Mouse (Mus musculus) hematopoietic stem cell, adult 5-6 weeks (primary cell): ENCODE results near the gene Iffo1. TPM values are rescaled to one million over a fixed set of nuclear protein-coding genes. Genes with fewer than 3 reads are reported as not detected.

Experiments used
- ATAC-seq, 2 experiments: fragments of 125-278 bp in 1 of 2; replicated peaks in 1 of 2; 2 replicates each; pipeline ENCODE4 v1.8.0; 2016 to 2017; ENCODE audit warnings: inconsistent platforms in 2 of 2, mild to moderate bottlenecking in 2 of 2, moderate number of reproducible peaks in 2 of 2, low read depth in 1 of 2, moderate TSS enrichment in 1 of 2; ENCODE audit not compliant: low FRiP score in 2 of 2, poor library complexity in 2 of 2, severe bottlenecking in 2 of 2, insufficient read depth in 1 of 2, low TSS enrichment in 1 of 2
- total RNA-seq: library from RNA; stranded (forward); fragments of 172-1452, 232-1000 nt; gene quantifications from 2 replicates; pipeline ENCODE4 v1.2.3, GENCODE M21; 2017

Gene Iffo1
- total RNA-seq, 1 experiment from 2014 or later = 13.3 TPM

DNA sequence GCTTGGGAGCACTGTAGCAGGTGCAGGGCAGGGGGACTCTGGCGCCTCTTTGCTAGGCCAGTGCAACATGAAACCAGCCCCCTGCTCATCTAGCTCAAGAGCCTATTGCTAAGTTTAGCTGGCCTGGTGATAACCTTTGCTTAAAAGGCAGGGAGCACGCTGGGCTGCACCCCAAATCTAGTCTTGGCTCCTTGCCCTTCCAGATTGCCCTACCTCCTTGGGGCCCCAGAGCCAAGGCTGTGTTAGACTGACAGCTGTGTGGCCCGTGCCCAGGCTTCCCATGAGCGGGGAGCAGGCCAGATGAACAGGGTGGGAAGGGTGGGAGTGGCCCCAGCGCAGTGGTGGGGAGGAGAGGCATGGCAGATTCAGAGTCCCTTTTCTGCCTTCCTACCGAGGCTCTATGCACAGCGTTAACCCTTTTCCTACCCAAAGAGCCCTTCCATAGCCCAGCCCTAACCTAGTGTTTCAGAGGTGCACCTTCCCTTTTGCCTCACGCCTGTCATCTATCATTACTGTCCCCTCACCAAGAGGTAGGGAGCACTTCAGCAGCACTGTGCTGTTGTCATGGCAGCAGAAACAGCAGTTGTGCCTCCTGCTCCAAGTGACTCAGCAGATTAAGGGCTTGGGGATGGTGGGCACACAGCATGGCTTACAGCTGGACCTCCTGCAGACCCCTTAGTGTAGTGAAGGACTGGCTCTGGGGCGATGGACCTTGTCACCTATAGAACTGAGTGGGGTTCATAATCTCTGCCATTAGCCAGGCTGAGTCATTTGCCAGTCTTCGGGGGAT, 22.0 kb downstream of the Iffo1 start:
- ATAC-seq = no peak

DNA sequence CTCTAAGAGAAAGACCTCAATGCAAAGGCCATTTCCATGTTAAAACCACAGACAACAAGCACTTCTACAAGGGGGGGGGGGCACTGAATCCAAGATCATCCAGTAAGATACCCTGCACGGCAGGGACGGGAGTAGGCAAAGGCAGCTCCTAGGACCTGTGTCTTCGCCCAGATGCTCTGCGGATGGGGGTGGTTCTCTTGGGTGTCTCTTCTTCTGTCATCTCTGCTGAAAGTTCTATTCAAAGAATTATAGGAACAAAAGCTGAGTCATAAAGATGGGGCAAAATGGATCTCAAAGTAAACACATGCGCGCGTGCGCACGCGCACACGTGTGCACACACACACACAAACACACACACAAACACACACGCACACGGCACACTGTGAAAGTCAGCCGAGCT, 23.0 kb downstream of the Iffo1 start:
- ATAC-seq = no peak

DNA sequence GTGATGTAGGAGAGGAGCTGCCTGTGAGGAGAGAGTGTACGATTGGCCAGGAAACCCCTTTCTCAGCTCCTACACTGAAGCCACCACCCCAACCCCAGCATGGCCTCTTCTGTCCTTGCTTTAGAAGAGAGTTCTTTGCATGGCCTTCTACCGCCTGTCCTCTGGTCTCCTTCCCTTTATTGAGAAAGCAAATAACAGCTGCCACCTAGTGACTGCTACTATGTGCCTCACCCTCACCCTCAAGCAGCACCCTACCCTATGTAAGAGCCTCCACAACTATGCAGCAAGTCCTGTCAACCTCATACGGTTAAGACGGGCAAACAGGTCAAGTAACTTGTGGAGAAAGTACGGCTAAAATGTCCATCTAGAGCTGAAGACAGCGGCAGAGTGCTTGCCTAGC, 25.2 kb downstream of the Iffo1 start:
- ATAC-seq = no peak

DNA sequence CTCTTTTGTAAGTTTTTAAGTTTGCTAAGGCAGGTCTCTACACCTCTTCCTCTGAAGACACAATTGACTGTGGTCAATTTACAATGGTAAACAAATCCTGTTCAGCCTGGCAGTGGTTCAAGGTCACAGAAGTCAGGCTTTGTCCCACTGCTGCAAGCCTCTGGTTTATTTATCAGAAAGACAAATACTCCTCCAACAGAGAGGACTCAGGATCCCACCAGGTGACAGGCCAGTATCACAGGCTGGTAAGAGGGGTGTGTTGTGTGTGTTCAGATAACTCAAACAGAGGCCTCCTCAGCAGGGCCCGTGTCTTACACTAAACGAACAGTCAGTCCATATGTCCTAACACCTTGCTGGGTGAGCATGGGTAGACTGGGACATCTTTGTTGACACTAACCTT, 27.4 kb downstream of the Iffo1 start:
- ATAC-seq = no peak

DNA sequence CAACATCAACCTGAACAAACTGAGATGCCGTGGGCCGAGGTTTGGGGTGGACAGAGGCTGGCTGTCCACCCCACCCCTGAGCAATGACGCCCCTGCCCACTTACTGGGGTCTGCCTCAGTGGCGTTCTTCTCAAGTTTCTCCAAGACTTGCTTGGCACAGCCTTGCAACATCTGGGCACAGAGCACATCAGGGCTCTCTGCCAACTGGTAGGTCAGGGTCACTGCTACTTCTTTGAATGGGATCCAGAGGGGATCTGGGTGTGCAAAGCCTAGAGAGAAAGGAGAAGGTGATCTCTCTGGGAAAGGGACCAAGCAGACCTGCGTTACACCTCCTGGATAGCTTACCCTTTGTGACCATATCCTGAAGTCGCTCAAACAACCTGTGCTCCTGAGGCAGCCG, 28.2 kb downstream of the Iffo1 start:
- ATAC-seq = no peak

DNA sequence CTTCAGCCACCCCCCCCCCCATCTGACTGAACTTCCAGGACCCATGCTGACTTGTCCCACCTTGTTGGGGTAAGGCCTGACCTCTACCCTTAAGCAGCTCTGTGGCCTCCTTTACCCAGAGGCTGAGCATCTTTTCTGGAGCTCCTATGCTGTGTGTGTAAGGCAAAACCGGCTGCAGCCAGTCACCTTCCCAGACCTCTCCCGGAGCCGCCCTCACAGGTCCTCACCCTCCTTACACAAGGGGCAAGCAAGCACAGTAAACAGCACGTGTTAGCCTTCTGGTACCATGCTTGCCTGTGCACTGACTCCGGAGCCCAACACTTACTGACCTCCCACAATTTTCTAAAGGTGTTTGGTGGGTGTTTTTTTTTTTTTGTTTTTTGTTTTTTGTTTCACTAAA, 30.4 kb downstream of the Iffo1 start:
- ATAC-seq = no peak

DNA sequence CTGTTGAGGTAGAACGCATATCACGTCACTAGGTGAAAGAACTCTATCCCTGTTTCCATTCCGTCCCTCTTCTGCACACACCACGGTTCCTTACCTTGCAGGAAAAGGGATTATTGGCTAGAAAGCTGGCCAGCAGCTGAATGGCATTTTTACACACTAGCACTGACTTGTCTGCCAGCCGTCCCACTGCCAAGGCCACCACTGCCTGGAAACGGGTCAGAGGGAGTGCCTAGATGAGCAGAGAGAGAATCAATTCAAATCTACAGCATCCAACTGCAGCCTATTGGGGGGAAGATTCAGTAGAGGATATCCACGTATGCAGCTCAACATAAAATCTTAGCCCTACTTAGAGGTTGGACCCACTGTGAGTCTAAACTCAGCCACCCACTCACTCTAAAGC, 34.6 kb downstream of the Iffo1 start:
- no peak for ATAC-seq

DNA sequence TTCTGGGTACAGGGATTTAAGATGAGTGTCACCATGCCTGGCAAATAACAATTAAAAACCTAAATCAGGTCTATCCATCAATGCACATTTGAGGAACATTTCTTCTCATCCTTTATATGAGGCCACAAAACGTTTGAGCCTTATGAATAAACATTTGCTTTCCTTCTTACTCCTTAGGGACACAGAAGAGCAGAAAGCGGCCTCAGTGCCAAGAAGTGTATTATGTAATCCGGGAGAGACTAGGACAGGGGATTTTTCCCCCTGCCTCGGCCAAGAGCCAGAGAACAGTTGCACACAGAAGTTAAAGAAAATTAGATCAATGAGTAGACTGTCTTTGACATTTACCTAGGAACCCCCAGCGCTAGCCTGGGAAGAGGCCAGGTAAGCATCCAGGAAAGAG, 37.1 kb downstream of the Iffo1 start:
- ATAC-seq = no peak

DNA sequence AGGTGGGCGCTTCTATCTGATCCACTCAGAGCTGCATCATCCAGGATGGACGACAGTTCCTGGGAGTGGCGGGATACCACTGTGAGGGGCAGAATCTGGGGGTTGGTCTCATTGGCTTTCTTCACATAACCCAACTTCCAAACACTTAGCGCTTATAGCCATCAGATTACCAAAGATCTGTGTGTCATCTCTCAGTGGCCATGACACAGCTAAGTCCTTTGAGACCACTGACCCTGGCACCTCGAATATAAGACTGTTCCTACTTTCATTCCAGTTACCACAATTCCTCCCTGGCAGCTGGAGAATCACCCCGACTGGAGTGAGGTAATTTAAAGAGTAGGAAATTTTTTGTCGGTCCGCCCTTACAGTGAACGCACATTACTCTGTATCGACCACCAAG, 41.2 kb downstream of the Iffo1 start:
- no peak for ATAC-seq

DNA sequence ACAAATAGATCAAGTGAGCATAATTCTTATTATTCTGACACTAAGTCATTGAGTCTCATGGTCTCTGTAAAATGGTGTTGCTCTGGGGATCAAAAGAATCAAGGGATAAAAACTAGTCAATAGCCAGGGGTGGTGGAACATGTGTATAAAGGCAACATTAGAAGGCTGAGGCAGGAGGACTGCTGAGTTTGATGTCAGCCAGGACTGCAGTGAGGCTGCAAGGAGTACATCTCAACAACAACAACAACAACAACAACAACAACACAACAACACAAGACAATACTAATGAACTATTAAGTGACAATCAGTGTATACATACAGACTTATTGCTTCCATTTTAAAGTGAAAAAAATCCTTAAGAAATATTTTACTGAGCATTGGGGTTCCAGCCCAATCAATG, 45.8 kb downstream of the Iffo1 start:
- ATAC-seq = no peak

DNA sequence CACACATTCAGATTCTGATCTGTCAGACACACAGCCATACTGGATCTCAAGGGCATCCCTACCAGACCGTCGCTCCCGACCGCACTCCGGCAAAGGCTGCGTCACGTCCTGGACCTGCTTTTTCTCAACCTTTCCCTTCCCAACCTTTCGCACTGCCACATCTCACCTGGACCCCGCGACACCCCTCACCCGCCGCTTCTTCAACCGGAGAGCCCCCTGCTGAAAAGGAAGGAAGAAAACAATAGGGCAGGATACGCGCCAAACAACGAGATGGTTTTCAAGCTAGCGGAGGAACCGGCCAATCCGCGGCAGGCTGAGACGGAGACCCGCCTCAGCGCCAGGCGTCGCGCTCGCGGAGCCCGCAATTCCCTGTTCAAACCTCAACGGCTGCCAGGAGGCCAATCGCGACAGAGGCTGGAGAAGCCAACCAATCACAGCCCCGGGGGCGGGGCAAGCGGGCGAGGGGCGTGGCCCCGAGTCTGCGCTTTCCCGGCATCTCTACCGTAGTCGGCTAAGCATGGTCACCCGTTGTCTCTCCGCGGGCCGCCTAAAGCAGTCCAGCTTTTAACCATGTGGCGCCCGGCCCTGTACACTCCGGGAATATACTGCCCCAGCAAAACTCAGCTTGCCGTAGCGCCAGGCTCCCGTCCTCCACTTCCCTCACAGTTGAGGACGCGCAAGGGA, 46.4 kb downstream of the Iffo1 start, which contains the start of the genes Ncapd2 and Mrpl51:
TSS of gene Ncapd2 (minus strand) at position 370 of the 684 bp plus-strand sequence.
TSS of gene Mrpl51 (plus strand) at position 470 of the 684 bp plus-strand sequence.
- peak; percentile 95 to 96 for ATAC-seq

DNA sequence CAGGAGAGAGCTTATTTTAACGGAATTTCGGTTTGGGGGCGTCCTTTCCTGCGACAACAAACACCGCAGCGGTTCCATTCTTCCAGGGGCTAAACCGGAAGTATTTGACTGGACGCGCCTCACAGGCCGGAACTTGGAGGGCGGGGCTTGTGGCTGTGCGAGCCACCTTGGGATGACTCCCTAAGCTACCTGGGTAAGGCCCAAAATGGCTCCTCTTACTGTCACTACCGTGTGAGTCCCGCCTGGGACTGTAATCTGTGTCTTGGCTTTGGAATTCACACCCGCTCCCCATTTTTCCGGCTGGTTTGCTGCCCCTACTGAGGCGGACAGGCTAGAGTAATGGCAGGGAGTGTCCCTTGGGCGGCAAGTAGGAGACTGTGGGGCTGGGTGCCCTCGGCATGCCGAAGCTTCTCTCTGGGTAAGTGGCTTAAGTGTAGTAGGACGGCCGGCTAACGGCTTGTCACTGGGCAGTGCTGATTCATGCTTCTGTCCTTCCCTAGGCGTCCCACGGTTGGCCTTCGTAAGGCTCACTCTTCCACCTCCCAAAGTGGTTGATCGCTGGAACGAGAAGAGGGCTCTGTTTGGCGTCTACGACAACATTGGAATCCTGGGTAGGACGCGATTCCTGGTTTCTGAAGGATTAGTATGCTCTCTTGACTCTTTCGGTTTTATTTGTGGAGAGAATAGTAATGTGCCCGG, 47.1 kb downstream of the Iffo1 start:
- peak; percentile 76 to 78 for ATAC-seq

DNA sequence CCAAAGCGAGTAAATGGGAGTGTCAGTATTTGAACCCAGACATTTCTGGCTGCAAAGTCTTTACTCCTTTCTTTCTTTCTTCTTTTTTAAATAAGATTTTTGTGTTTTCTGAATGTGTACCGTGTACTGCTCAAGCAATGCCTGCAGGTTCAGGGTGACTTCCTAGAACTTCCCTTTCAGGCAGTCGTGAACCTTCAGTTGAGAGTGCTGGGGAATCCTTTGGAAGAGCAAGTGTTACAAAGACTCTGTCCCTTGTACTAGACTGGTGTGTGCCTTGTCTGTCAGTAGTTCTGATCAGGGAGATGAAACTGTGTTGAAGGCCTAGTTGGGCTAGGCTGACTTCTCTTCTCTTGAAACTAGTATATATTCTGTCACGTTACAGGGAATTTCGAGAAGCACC, 47.8 kb downstream of the Iffo1 start:
- no peak for ATAC-seq

DNA sequence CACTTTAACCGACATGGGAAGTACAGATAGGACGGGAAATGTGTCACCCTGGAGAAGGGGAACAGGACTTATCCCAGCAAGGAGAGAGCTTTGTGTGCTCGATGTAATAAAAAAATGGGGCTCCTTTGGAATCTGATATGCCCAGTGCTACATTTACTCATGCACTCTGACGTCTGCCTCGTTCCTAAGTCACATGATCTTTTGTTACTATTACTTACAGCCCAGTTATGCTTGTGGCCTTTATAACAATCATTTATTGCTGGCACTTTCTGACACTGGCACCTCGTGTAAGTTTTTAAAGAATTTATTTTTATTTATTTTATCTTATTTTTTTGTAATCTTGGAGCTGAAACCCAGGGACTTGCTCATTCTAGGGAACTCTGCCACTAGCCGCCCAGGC, 48.3 kb downstream of the Iffo1 start:
- ATAC-seq = no peak

DNA sequence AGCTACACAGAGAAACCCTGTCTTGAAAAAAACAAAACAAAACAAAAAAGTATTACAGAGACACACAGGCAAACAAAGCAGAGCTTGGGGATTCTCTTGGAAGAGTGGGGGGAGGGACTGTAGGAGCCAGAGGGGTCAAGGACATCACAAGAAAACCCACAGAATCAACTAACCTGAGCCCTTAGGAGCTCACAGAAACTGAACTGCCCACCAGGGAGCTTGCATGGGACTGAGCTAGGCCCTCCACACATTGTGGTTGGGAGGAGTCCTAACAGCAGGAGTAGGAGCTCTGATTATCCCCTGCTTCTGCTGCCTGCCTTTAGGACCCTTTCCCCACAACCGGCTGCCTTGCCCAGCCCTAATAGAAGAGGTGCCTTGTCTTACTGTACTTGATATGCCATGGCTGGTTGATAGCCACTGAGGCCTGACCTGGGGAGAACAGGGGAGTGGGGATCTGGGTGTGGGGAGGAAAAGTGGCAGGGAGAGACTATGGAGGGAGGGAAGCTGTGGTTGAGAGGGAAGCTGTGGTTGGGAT, 50.6 kb downstream of the Iffo1 start:
- no peak for ATAC-seq

DNA sequence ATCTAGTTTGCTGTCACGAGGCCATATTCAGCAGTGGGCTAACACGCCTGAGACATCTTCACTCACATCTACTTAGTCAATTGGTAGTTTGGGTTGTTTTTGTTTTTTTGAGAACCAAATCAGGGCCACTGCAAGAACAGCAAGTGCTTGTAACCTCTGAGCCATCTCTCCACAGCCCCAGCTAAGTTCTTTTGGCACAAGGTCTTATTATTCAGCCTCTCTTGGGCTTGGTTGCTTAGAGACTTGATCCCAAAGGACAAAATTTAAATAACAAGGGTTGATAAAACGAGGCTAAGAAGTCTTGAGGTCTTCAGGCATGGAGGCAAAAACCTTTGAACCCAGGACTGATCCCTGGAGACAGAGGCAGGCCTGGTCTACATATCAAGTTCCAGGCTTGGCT, 51.3 kb downstream of the Iffo1 start:
- ATAC-seq = no peak

DNA sequence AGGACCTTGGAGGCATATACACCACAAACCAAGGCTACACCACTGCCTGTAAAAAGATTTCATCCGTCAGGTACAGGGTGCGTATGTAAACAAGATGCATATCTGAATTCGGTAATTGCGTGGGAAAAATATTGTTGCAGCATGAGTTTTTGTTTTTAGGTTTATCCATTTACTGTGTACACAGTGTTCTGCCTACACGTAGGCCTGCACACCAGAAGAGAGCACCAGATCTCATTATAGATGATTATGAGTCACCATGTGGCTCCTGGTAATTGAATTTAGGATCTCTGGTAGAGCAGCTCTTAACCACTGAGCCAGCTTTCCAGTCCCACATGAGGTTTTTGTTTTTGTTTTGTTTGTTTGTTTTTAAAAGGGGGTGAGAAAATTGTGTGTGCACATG, 52.1 kb downstream of the Iffo1 start:
- no peak for ATAC-seq

DNA sequence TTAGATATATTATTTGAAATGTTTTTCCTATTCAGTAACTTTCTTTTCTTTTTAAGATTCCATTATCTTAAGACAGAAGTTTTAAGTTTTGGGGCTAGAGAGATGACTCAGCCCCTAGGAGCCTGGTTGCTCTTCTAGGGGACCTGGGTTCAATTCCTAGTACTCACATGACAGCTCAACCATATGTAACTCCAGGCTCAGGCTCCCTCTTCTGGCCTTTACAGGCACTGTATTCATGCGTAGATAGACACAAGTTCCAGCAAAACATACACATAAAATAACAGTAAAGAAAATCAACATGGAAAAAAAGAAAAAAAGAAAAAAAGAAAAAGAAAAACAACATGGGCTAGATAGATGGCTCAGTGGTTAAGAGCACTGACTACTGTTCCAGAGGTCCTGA, 65.4 kb downstream of the Iffo1 start:
- no peak for ATAC-seq
